Mouse (Mus musculus): ENCODE results near the gene Zfp770.

DNA sequence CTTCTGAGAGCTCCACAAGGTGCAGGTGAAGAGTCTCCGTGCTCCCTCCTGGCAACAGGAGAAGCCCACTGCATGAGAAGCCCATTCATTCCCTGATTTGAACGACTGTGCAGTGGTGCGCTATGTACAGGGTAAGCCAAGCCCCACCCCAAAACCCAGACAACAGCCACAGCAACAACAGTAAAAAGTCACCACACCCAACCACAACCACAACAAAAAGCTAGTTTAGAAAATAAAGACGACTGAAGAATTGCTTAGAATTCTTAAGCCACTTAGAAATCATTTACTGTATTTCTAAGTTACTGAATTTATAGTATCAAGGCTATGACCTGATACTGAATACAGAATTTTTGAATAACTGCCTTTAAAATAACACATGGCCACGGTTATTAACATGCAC lies 56.4 kb downstream of the Zfp770 start:
- TF ChIP-seq POLR2A (IDR thresholded peaks at IDR 0.05; ENCODE audit: control insufficient read depth, low read depth, low read length) (no peak), CTCF (IDR thresholded peaks at IDR 0.05; ENCODE audit: control insufficient read depth, insufficient read depth, insufficient replicate concordance, low read depth, low read length) (no peak)
